Mouse (Mus musculus): ENCODE data around the gene Gm5108. TPM values are rescaled to one million over a fixed set of nuclear protein-coding genes. Genes with fewer than 3 reads are reported as not detected.

Gm5108 gene
- polyA plus RNA-seq, 1 experiment = not detected

GRCm38 (mm10) chr5:68004419-68004818 is 63.0 kb downstream of the Gm5108 start:
- Histone ChIP-seq H3K9me3 (ENCODE audit: control insufficient read depth, low read length) (no peaks in the 10 kb centered on the region), H3K36me3 (ENCODE audit: control insufficient read depth) (no peaks in the 10 kb centered on the region), H3K4me3 (replicated peaks) (no peak overlapping the region), H3K27me3 (ENCODE audit: control insufficient read depth) (no peaks in the 10 kb centered on the region), H3K4me1 (ENCODE audit: control insufficient read depth) (no peaks in the 10 kb centered on the region)
- no peak for TF ChIP-seq GATA1 (IDR thresholded peaks at IDR 0.05; ENCODE audit: low read length)
- TF ChIP-seq TAL1 (IDR thresholded peaks at IDR 0.05; ENCODE audit: low read length) = no peak

GRCm38 (mm10) chr5:68007074-68007473 is 65.6 kb downstream of the Gm5108 start:
- H3K9me3 ChIP-seq (ENCODE audit: control insufficient read depth, low read length) = no peaks in the 10 kb centered on the region
- no peaks in the 10 kb centered on the region for H3K36me3 ChIP-seq (ENCODE audit: control insufficient read depth)

GRCm38 (mm10) chr5:68011569-68011968 is 70.1 kb downstream of the Gm5108 start:
- Histone ChIP-seq H3K9me3 (ENCODE audit: control insufficient read depth, low read length) (no peaks in the 10 kb centered on the region), H3K4me1 (ENCODE audit: control insufficient read depth) (no peaks in the 10 kb centered on the region), H3K27me3 (ENCODE audit: control insufficient read depth) (peaks cover 2% of the 10 kb centered on the region; the same call in 1 of the 2 replicates), H3K36me3 (ENCODE audit: control insufficient read depth) (no peaks in the 10 kb centered on the region), H3K4me3 (replicated peaks) (no peak overlapping the region)
- TF ChIP-seq GATA1 (IDR thresholded peaks at IDR 0.05; ENCODE audit: low read length) = no peak
- TF ChIP-seq TAL1 (IDR thresholded peaks at IDR 0.05; ENCODE audit: low read length) = no peak

More at GRCm38 (mm10) chr5:68007074-68007473, 65.6 kb downstream of the Gm5108 start:
- H3K4me3 ChIP-seq (replicated peaks) = no peak overlapping the region
- TF ChIP-seq GATA1 (IDR thresholded peaks at IDR 0.05; ENCODE audit: low read length) (no peak), TAL1 (IDR thresholded peaks at IDR 0.05; ENCODE audit: low read length) (no peak)
- no peaks in the 10 kb centered on the region for H3K27me3 ChIP-seq (ENCODE audit: control insufficient read depth)
- no peaks in the 10 kb centered on the region for H3K4me1 ChIP-seq (ENCODE audit: control insufficient read depth)

GRCm38 (mm10) chr5:68012618-68013017 is 71.1 kb downstream of the Gm5108 start:
- Histone ChIP-seq H3K27me3 (ENCODE audit: control insufficient read depth) (peaks cover 2% of the 10 kb centered on the region; the same call in 1 of the 2 replicates), H3K9me3 (ENCODE audit: control insufficient read depth, low read length) (no peaks in the 10 kb centered on the region), H3K36me3 (ENCODE audit: control insufficient read depth) (no peaks in the 10 kb centered on the region), H3K4me1 (ENCODE audit: control insufficient read depth) (no peaks in the 10 kb centered on the region), H3K4me3 (replicated peaks) (no peak overlapping the region)
- TF ChIP-seq GATA1 (IDR thresholded peaks at IDR 0.05; ENCODE audit: low read length) (no peak), TAL1 (IDR thresholded peaks at IDR 0.05; ENCODE audit: low read length) (no peak)

GRCm38 (mm10) chr5:68020870-68021269 is 79.4 kb downstream of the Gm5108 start:
- TF ChIP-seq TAL1 (IDR thresholded peaks at IDR 0.05; ENCODE audit: low read length) (no peak), GATA1 (IDR thresholded peaks at IDR 0.05; ENCODE audit: low read length) (no peak)
- Histone ChIP-seq H3K36me3 (ENCODE audit: control insufficient read depth) (no peaks in the 10 kb centered on the region), H3K4me3 (replicated peaks) (no peak overlapping the region), H3K9me3 (ENCODE audit: control insufficient read depth, low read length) (no peaks in the 10 kb centered on the region), H3K27me3 (ENCODE audit: control insufficient read depth) (no peaks in the 10 kb centered on the region), H3K4me1 (ENCODE audit: control insufficient read depth) (no peaks in the 10 kb centered on the region)

Other genes with a start within 250 kb of the Gm5108 start
- 0.51 and 0.68 TPM in 2 replicates for gene Atp8a1, start 94.2 kb upstream of the Gm5108 start, polyA plus RNA-seq (2012)
- gene Gm21905, start 4.8 kb downstream of the Gm5108 start, polyA plus RNA-seq (2012) = not detected in 2 replicates
- gene Grxcr1, start 90.2 kb downstream of the Gm5108 start, polyA plus RNA-seq (2012) = not detected in 2 replicates

Measured in erythroblast, embryonic 14.5 days (primary cell).